Mouse (Mus musculus) adrenal gland, postnatal 14 days (tissue): ENCODE results near the gene Slc48a1. TPM values are rescaled to one million over a fixed set of nuclear protein-coding genes. Genes with fewer than 3 reads are reported as not detected.

ENCODE experiments used
- DNase-seq: peaks from one replicate; pipeline ENCODE4 v3.0.0; 2021; ENCODE audit warnings: mixed read lengths
- total RNA-seq: library from RNA; stranded (reverse); gene quantifications from 2 replicates; pipeline ENCODE4 v1.2.3, GENCODE M21; 2021

Gene Slc48a1
- total RNA-seq, 1 experiment from 2014 or later: 68.8 TPM

- no peak for DNase-seq
Observed at GRCm38 (mm10) chr15:97825941-97826587, 47.7 kb downstream of the Slc48a1 start.

- DNase-seq: no peak
Observed at GRCm38 (mm10) chr15:97826588-97827261, 48.4 kb downstream of the Slc48a1 start.

GRCm38 (mm10) chr15:97827401-97827800, 49.1 kb downstream of the Slc48a1 start:
- no peak for DNase-seq

- DNase-seq: no peak
Observed at GRCm38 (mm10) chr15:97828221-97828842, 50.0 kb downstream of the Slc48a1 start.

- DNase-seq: no peak
Observed at GRCm38 (mm10) chr15:97828901-97829338, 50.6 kb downstream of the Slc48a1 start.

- no peak for DNase-seq
Observed at GRCm38 (mm10) chr15:97829432-97829831, 51.1 kb downstream of the Slc48a1 start.

GRCm38 (mm10) chr15:97830253-97830787, 52.0 kb downstream of the Slc48a1 start:
- no peak for DNase-seq

- DNase-seq: peak; percentile 75
Observed at GRCm38 (mm10) chr15:97830788-97831241, 52.5 kb downstream of the Slc48a1 start.

GRCm38 (mm10) chr15:97831242-97831986, 53.1 kb downstream of the Slc48a1 start:
- peak; percentile 85 for DNase-seq

- peak; percentile 71 for DNase-seq
Observed at GRCm38 (mm10) chr15:97831987-97832640, 53.8 kb downstream of the Slc48a1 start.

- DNase-seq: no peak
Observed at GRCm38 (mm10) chr15:97832764-97833479, 54.6 kb downstream of the Slc48a1 start.

GRCm38 (mm10) chr15:97836153-97836893, 58.0 kb downstream of the Slc48a1 start:
- DNase-seq: no peak

- DNase-seq: no peak
Observed at GRCm38 (mm10) chr15:97836894-97837247, 58.6 kb downstream of the Slc48a1 start.

GRCm38 (mm10) chr15:97837491-97838061, 59.3 kb downstream of the Slc48a1 start:
- DNase-seq: no peak

GRCm38 (mm10) chr15:97838395-97838794, 60.1 kb downstream of the Slc48a1 start:
- DNase-seq: no peak

GRCm38 (mm10) chr15:97839012-97839411, 60.7 kb downstream of the Slc48a1 start:
- DNase-seq: no peak

- DNase-seq: no peak
Observed at GRCm38 (mm10) chr15:97839473-97839872, 61.2 kb downstream of the Slc48a1 start.

GRCm38 (mm10) chr15:97839991-97840455, 61.7 kb downstream of the Slc48a1 start:
- peak; percentile 87 for DNase-seq

GRCm38 (mm10) chr15:97840781-97841180, 62.5 kb downstream of the Slc48a1 start:
- no peak for DNase-seq

GRCm38 (mm10) chr15:97841383-97841782, 63.1 kb downstream of the Slc48a1 start:
- DNase-seq: no peak
